In the genomic region with DNA sequence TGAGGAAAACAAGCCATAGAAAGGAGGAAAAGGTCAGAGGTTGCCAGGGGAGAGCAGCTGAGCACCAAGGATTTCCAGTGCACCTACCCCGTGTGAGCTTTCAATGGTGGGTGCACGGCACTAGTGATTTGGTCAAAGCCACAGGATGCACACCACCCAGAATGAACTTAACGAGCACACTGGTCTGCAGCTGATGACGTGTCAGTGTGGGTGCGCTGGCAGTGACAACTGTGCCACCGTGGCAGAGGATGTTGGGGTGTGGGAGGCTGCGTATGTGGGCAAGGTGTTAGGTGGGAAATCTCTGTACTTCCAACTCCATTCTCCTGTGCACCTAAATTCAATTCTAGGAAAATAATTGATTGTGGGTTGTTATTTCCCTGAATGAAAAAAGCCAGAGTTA, we compare ENCODE assay signal across 25 mouse cellular contexts. TPM values are rescaled to one million over a fixed set of nuclear protein-coding genes. Genes with fewer than 3 reads are reported as not detected.
DNase-seq lines count a peak whose midpoint lies in the region; ATAC-seq and TF ChIP-seq lines count a peak whose summit lies in the region.
"Had no signal": no experiment of that assay in that cellular context is flagged by ENCODE, and none has a peak within 500 bp of the region (broad histone marks: within the 10 kb centered on the region; RNA-seq: fewer than 3 reads in every experiment).

No protein-coding gene starts in this region.

- no peak for TF ChIP-seq CTCF in testis, adult 2 months (IDR thresholded peaks at IDR 0.05; ENCODE audit: control insufficient read depth, insufficient read depth, insufficient replicate concordance, low read depth, low read length)

- no peaks in the 10 kb centered on the region for H3K27me3 ChIP-seq in testis, adult 2 months (ENCODE audit: control insufficient read depth, insufficient read depth, low read length)
- no peaks in the 10 kb centered on the region for H3K27me3 ChIP-seq in heart, embryonic 10.5 days (ENCODE audit: insufficient read depth, poor library complexity, severe bottlenecking)
- H3K27me3 ChIP-seq: CH12.LX; embryonic facial prominence, embryonic 15.5 days; forebrain, embryonic 15.5 days; heart, embryonic 12.5 days; Patski had no signal

- DNase-seq in CD4-positive, CD25-positive, alpha-beta regulatory T cell, adult 2 months (ENCODE audit: low read depth, low spot score): peak; percentile 6
- DNase-seq in left cerebral cortex, postnatal 36 days (ENCODE audit: low spot score in 2 of 2): peak; percentile 12 to 17
- no peak for DNase-seq in left cerebral cortex, postnatal 10 days (ENCODE audit: extremely low spot score in 1 of 2, low spot score in 2 of 2)
- no peak for DNase-seq in testis, postnatal 14 days (ENCODE audit: low spot score)
- DNase-seq in lung, postnatal 14 days: no peak
- no peak for DNase-seq in heart, embryonic 10.5 days (ENCODE audit: low spot score)
- DNase-seq: adrenal gland, adult 2 months; adrenal gland, postnatal 25 days; B cell, adult 2 months; cerebellum, adult 2 months; cerebellum, postnatal 10 days; gastrocnemius, postnatal 14 days; heart, adult 2 months had no signal

- TF ChIP-seq POLR2A in testis, adult 2 months (IDR thresholded peaks at IDR 0.05; ENCODE audit: control insufficient read depth, low read depth, low read length): no peak

- 78% methylated on average over 7 of the region's 7 CpGs for WGBS in heart, embryonic 10.5 days

- no peak overlapping the region for H3K27ac ChIP-seq in testis, adult 2 months (ENCODE audit: control insufficient read depth, insufficient read depth, low read depth, low read length)
- H3K27ac ChIP-seq in heart, embryonic 10.5 days: no peak overlapping the region
- H3K27ac ChIP-seq: embryonic facial prominence, embryonic 15.5 days; forebrain, embryonic 15.5 days; heart, adult 2 months; hindbrain, embryonic 10.5 days; hindbrain, embryonic 14.5 days had no signal

- intact Hi-C loops in left cerebral cortex, postnatal 36 days (cut with DNase I): no loop called here
- intact Hi-C loops in left cerebral cortex, postnatal 10 days (cut with DNase I): no loop called here

- H3K4me3 ChIP-seq in testis, adult 2 months (ENCODE audit: control insufficient read depth, low read depth, low read length): peak overlapping the region; percentile 50; the same call in 1 of the 2 replicates
- no peak overlapping the region for H3K4me3 ChIP-seq in heart, embryonic 10.5 days
- H3K4me3 ChIP-seq: embryonic facial prominence, embryonic 15.5 days; erythroblast, embryonic 14.5 days; forebrain, embryonic 10.5 days; forebrain, embryonic 15.5 days; heart, adult 2 months; heart, embryonic 12.5 days; hindbrain, embryonic 10.5 days had no signal

- no peaks in the 10 kb centered on the region for H3K9me3 ChIP-seq in heart, embryonic 10.5 days
- H3K9me3 ChIP-seq: embryonic facial prominence, embryonic 15.5 days; forebrain, embryonic 10.5 days; forebrain, embryonic 15.5 days; hindbrain, embryonic 10.5 days had no signal

- ATAC-seq in CD4-positive, CD25-positive, alpha-beta regulatory T cell, adult 4 months: no peak
- ATAC-seq: forebrain, embryonic 15.5 days; Patski had no signal

- no peaks in the 10 kb centered on the region for H3K36me3 ChIP-seq in testis, adult 2 months (ENCODE audit: control insufficient read depth, insufficient read depth, low read length)
- no peaks in the 10 kb centered on the region for H3K36me3 ChIP-seq in heart, embryonic 10.5 days
- H3K36me3 ChIP-seq: embryonic facial prominence, embryonic 15.5 days; forebrain, embryonic 10.5 days; forebrain, embryonic 15.5 days; heart, embryonic 12.5 days; hindbrain, embryonic 10.5 days had no signal

- H3K4me1 ChIP-seq in testis, adult 2 months (ENCODE audit: control insufficient read depth, insufficient read depth, low read length): peaks cover 2% of the 10 kb centered on the region; the same call in 1 of the 2 replicates
- no peaks in the 10 kb centered on the region for H3K4me1 ChIP-seq in heart, embryonic 10.5 days
- H3K4me1 ChIP-seq: heart, embryonic 12.5 days had no signal

RNA-seq across cellular contexts. Expression of a gene that starts 21.1 kb away (rescaled TPM):
- 1 to 10 TPM; 1.5 to 1.6 TPM for polyA plus RNA-seq in CD4-positive, CD25-positive, alpha-beta regulatory T cell, adult 4 months (2017; shearing (Covaris generic))
- under 1 TPM; 0.09 to 0.10 TPM for total RNA-seq in left cerebral cortex, postnatal 36 days (2021)
- under 1 TPM; 0.47 to 0.93 TPM for total RNA-seq in left cerebral cortex, postnatal 10 days (2021)
- polyA plus RNA-seq in testis, adult 2 months (2012; rRNA removed): 0.19 and 0.25 TPM in 2 replicates
- polyA plus RNA-seq in heart, embryonic 10.5 days (2016; fragmentation: Nextera tagmentation; extraction: Ambion mirVana): 0.39 and 0.67 TPM in 2 replicates
- total RNA-seq: gastrocnemius, adult 18-20 months had no signal
- polyA plus RNA-seq: cerebellum, adult 2 months; erythroblast, embryonic 14.5 days; Patski had no signal

RNA-seq across cellular contexts. Expression of a gene that starts 34.4 kb away (rescaled TPM):
- 100 to 1,000 TPM in 1 of 2 experiments, 10 to 100 TPM in 1; 95.6 to 112 TPM for polyA plus RNA-seq in CD4-positive, CD25-positive, alpha-beta regulatory T cell, adult 4 months (2017; shearing (Covaris generic))
- 10 to 100 TPM; 28.7 to 31.0 TPM for total RNA-seq in left cerebral cortex, postnatal 36 days (2021)
- total RNA-seq in left cerebral cortex, postnatal 10 days (2021): 10 to 100 TPM; 25.4 to 27.0 TPM
- 114 and 115 TPM in 2 replicates for polyA plus RNA-seq in testis, adult 2 months (2012; rRNA removed)
- polyA plus RNA-seq in heart, embryonic 10.5 days (2016; fragmentation: Nextera tagmentation; extraction: Ambion mirVana): 10.5 and 11.2 TPM in 2 replicates

Comparison
In these comparisons a context has a peak if more than half of its experiments do, and no peak if none do; other contexts are left out.
1. DNase-seq: peak in CD4-positive, CD25-positive, alpha-beta regulatory T cell, adult 2 months (single experiment) and left cerebral cortex, postnatal 36 days (2 of 2); none in left cerebral cortex, postnatal 10 days (0 of 2), testis, postnatal 14 days (single experiment), lung, postnatal 14 days (single experiment) and heart, embryonic 10.5 days (single experiment).